Mouse (Mus musculus) lung, adult 10 weeks (tissue): Measurements from ENCODE around the gene Plekho1. TPM values are rescaled to one million over a fixed set of nuclear protein-coding genes. Genes with fewer than 3 reads are reported as not detected.

Source experiments
- polyA plus RNA-seq: library from polyadenylated mRNA; stranded (reverse); fragments of 350-450 nt; fragmentation: Illumina TruSeq; extraction: RNeasy Lipid Tissue Mini Kit (QIAGEN cat#74804); gene quantifications from one replicate; pipeline ENCODE4 v1.2.3, GENCODE M21; 2014; ENCODE audit warnings: low read depth, low replicate concordance; ENCODE audit not compliant: insufficient read depth

Plekho1 gene
- 84.1 TPM for polyA plus RNA-seq

DNA sequence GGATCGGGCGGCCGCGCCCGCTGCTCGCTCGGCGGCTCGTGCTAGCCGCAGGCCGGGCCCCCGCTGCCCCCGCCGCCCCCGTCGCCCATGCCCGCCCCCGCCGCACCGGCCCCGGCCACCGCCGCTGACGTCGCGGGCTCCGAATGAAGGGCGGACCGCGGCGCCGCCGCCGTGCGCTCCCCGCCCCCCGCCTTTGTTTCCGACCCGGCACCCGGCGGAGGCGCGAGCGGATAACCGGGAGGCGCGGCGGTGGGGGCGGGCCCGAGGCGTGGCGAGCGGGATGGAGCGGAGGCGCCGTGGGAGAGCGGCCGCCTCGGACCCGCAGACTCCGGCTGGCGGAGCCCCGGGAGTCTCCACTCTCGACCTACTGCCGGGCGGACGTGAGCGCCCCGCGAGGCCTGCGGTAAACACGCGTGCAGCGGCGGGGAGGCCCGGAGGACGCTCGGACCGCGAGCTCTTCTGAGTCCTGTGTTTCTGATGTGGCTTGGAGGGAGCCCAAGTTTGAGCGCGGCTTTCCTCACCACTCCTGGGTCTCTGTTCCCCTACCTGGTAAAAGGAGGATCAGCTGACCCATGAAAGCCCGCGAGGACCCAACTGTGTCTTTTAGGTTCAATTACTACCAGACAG, at the start of gene Plekho1:
TSS of gene Plekho1 (minus strand) at position 200 of the 627 bp plus-strand sequence.

Other genes with a start within 250 kb of the Plekho1 start
- gene Tars2, start 235.8 kb downstream of the Plekho1 start, polyA plus RNA-seq: 17.0 TPM
- gene Rprd2, start 177.1 kb downstream of the Plekho1 start, polyA plus RNA-seq: 5.7 TPM
- 21.4 TPM for gene Prpf3, start 140.1 kb downstream of the Plekho1 start, polyA plus RNA-seq
- 239 TPM for gene Mrps21, start 124.5 kb downstream of the Plekho1 start, polyA plus RNA-seq
- gene Ciart, start 113.8 kb downstream of the Plekho1 start, polyA plus RNA-seq: 5.9 TPM
- 313 TPM for gene BC028528, start 104.0 kb downstream of the Plekho1 start, polyA plus RNA-seq
- gene Aph1a, start 102.0 kb downstream of the Plekho1 start, polyA plus RNA-seq: 86.4 TPM
- gene Car14, start 91.3 kb downstream of the Plekho1 start, polyA plus RNA-seq: 16.3 TPM
- gene Anp32e, start 66.8 kb downstream of the Plekho1 start, polyA plus RNA-seq: 47.6 TPM
- 19.7 TPM for gene Vps45, start 62.5 kb upstream of the Plekho1 start, polyA plus RNA-seq
- gene Otud7b, start 108.5 kb upstream of the Plekho1 start, polyA plus RNA-seq: 14.2 TPM
- 5.5 TPM for gene Mtmr11, start 166.0 kb upstream of the Plekho1 start, polyA plus RNA-seq
- gene Sf3b4, start 176.3 kb upstream of the Plekho1 start, polyA plus RNA-seq: 24.0 TPM
- gene Sv2a, start 185.2 kb upstream of the Plekho1 start, polyA plus RNA-seq: 0.72 TPM
- 43.7 TPM for gene Bola1, start 223.7 kb upstream of the Plekho1 start, polyA plus RNA-seq
- gene Hist2h2ab, start 223.9 kb upstream of the Plekho1 start, polyA plus RNA-seq: not detected
- not detected for gene Hist2h2ac, start 224.9 kb upstream of the Plekho1 start, polyA plus RNA-seq
- 6.0 TPM for gene Hist2h2be, start 225.1 kb upstream of the Plekho1 start, polyA plus RNA-seq
- 6.1 TPM for gene Hist2h3c2, start 243.1 kb upstream of the Plekho1 start, polyA plus RNA-seq
- 119 TPM for gene Hist2h2aa2, start 244.3 kb upstream of the Plekho1 start, polyA plus RNA-seq
- 16.0 TPM for gene Hist2h2aa1, start 249.5 kb upstream of the Plekho1 start, polyA plus RNA-seq